Mouse (Mus musculus): Measurements from ENCODE around the gene Fank1. TPM values are rescaled to one million over a fixed set of nuclear protein-coding genes. Genes with fewer than 3 reads are reported as not detected.

The Fank1 gene
- total and polyA plus RNA-seq, 3 experiments: 0.10 TPM; not detected in 2

DNA sequence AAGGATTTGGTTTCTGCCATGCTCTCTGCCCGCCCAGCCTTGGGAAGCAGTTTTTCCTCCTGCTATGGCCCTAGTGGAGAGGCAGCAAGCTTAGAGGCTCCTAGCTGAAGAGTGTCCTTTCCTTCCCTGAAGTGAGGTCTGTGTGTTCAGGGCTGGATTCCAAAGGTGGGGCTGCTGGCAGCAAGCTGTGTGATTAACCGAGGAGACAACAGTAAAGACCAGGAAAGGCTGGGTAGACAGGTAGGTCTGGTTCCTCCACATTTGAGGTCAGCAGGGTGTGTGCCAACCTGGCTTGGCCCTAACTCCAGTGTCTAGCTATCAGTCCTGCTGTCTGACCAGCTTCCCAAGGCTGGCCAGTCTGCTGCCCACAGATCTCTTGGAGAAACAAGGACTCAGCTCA is 18.1 kb downstream of the Fank1 start:
- Histone ChIP-seq H3K4me1 (ENCODE audit: control insufficient read depth, insufficient read depth, low read length) (peaks cover 2% of the 10 kb centered on the region; the same call in 1 of the 2 replicates), H3K4me3 (no peak overlapping the region), H3K27ac (no peak overlapping the region), H3K9ac (ENCODE audit: low read depth, low read length) (no peak overlapping the region), H3K36me3 (ENCODE audit: control insufficient read depth, insufficient read depth, low read length) (no peaks in the 10 kb centered on the region), H3K79me2 (replicated peaks; ENCODE audit: control insufficient read depth, insufficient read depth, low read length) (no peaks in the 10 kb centered on the region), H3K27me3 (ENCODE audit: control insufficient read depth, insufficient read depth, low read length) (no peaks in the 10 kb centered on the region)
- intact Hi-C loops (cut with DNase I): no loop called here
- no peak for DNase-seq
- no peak for TF ChIP-seq POLR2A (IDR thresholded peaks at IDR 0.05; ENCODE audit: insufficient read depth, low read depth, low read length)
- 82% methylated on average over 2 of the region's 2 CpGs for WGBS

DNA sequence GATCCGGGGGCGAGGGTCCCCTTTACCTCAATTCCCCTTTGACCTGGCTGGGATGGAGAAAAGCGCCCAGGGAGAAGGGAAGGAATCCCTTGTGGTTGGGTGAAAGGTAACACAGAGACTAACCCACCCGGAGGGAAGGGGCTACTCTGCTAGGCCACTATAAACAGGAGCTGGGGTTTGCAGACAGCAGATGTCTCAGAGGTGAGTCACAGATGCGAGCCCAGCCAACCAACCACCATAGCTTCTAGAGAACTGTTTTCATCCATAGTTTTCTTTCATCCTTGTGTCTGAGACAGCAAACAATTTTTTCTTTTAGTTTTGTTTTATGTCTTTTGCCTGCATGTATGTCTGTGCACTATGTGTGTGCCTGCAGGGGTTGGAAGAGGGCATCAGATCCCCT is 23.3 kb downstream of the Fank1 start:
- no peak overlapping the region for H3K4me3 ChIP-seq
- no peaks in the 10 kb centered on the region for H3K79me2 ChIP-seq (replicated peaks; ENCODE audit: control insufficient read depth, insufficient read depth, low read length)
- H3K27me3 ChIP-seq (ENCODE audit: control insufficient read depth, insufficient read depth, low read length): no peaks in the 10 kb centered on the region
- intact Hi-C loops (cut with DNase I): loop anchor here (10.0 kb wide), 1 partner anchor 1685 kb away; no protein-coding TSS in a partner anchor
- no peak overlapping the region for H3K27ac ChIP-seq
- TF ChIP-seq POLR2A (IDR thresholded peaks at IDR 0.05; ENCODE audit: insufficient read depth, low read depth, low read length): no peak
- TF ChIP-seq CTCF (IDR thresholded peaks at IDR 0.05): no peak
- no peak for TF ChIP-seq EP300 (IDR thresholded peaks at IDR 0.05; ENCODE audit: insufficient read depth, low read depth, low read length)
- DNase-seq: no peak
- H3K4me1 ChIP-seq (ENCODE audit: control insufficient read depth, insufficient read depth, low read length): no peaks in the 10 kb centered on the region
- H3K9ac ChIP-seq (ENCODE audit: low read depth, low read length): no peak overlapping the region
- WGBS: 77% methylated on average over 5 of the region's 5 CpGs
- H3K36me3 ChIP-seq (ENCODE audit: control insufficient read depth, insufficient read depth, low read length): no peaks in the 10 kb centered on the region

GRCm38 (mm10) chr7:133801823-133802222 is 25.2 kb downstream of the Fank1 start:
- H3K27me3 ChIP-seq (ENCODE audit: control insufficient read depth, insufficient read depth, low read length): no peaks in the 10 kb centered on the region

GRCm38 (mm10) chr7:133805614-133806175 is 29.0 kb downstream of the Fank1 start:
- H3K4me1 ChIP-seq (ENCODE audit: control insufficient read depth, insufficient read depth, low read length): no peaks in the 10 kb centered on the region
- no peaks in the 10 kb centered on the region for H3K36me3 ChIP-seq (ENCODE audit: control insufficient read depth, insufficient read depth, low read length)
- no peak overlapping the region for H3K4me3 ChIP-seq
- intact Hi-C loops (cut with DNase I): loop anchor here (2.0 to 10.0 kb wide), 3 partner anchors 543 to 1679 kb away; no protein-coding TSS in a partner anchor
- no peak overlapping the region for H3K9ac ChIP-seq (ENCODE audit: low read depth, low read length)
- TF ChIP-seq POLR2A (IDR thresholded peaks at IDR 0.05; ENCODE audit: insufficient read depth, low read depth, low read length): no peak
- TF ChIP-seq CTCF (IDR thresholded peaks at IDR 0.05): peak; percentile 82
- 0 out of 2 replicates have a peak, but pooled peaks have one; percentile 30 for TF ChIP-seq EP300 (IDR thresholded peaks at IDR 0.05; ENCODE audit: insufficient read depth, low read depth, low read length)
- H3K27me3 ChIP-seq (ENCODE audit: control insufficient read depth, insufficient read depth, low read length): no peaks in the 10 kb centered on the region
- no peaks in the 10 kb centered on the region for H3K79me2 ChIP-seq (replicated peaks; ENCODE audit: control insufficient read depth, insufficient read depth, low read length)
- 41% methylated on average over 7 of the region's 7 CpGs for WGBS
- H3K27ac ChIP-seq: no peak overlapping the region
- peak; percentile 28 to 56 for DNase-seq

More at GRCm38 (mm10) chr7:133801823-133802222, 25.2 kb downstream of the Fank1 start:
- no peaks in the 10 kb centered on the region for H3K36me3 ChIP-seq (ENCODE audit: control insufficient read depth, insufficient read depth, low read length)
- H3K4me1 ChIP-seq (ENCODE audit: control insufficient read depth, insufficient read depth, low read length): no peaks in the 10 kb centered on the region
- no peaks in the 10 kb centered on the region for H3K79me2 ChIP-seq (replicated peaks; ENCODE audit: control insufficient read depth, insufficient read depth, low read length)
- DNase-seq: no peak
- no peak overlapping the region for H3K4me3 ChIP-seq
- TF ChIP-seq POLR2A (IDR thresholded peaks at IDR 0.05; ENCODE audit: insufficient read depth, low read depth, low read length) (no peak), EP300 (IDR thresholded peaks at IDR 0.05; ENCODE audit: insufficient read depth, low read depth, low read length) (no peak), CTCF (IDR thresholded peaks at IDR 0.05) (no peak)
- 24% methylated on average over 6 of the region's 6 CpGs for WGBS
- intact Hi-C loops (cut with DNase I): loop anchor here (10.0 kb wide), 1 partner anchor 1683 kb away; no protein-coding TSS in a partner anchor
- no peak overlapping the region for H3K9ac ChIP-seq (ENCODE audit: low read depth, low read length)
- no peak overlapping the region for H3K27ac ChIP-seq

DNA sequence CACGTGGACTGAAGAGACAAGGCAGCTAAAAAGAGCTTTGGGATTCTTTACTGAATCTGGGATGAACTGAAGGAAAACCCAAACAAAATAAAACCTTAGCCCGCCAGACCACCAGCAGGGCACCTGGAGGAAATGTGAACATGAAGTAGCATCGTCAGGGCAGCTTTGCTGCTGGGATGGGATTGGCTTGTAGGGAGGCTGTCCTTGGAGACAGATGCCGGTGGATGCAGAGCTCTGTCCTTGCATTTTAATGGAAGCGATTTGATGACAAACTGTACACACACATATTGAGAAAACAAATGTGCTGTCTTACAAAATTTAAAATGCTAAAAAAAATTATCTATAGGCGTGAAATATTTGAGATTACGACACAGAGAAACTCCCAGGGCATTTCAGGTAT is 36.3 kb downstream of the Fank1 start:
- 73% methylated on average over 7 of the region's 7 CpGs for WGBS
- H3K27me3 ChIP-seq (ENCODE audit: control insufficient read depth, insufficient read depth, low read length): no peaks in the 10 kb centered on the region
- DNase-seq: no peak
- H3K79me2 ChIP-seq (replicated peaks; ENCODE audit: control insufficient read depth, insufficient read depth, low read length): no peaks in the 10 kb centered on the region
- H3K4me3 ChIP-seq: no peak overlapping the region
- no peak overlapping the region for H3K27ac ChIP-seq
- TF ChIP-seq CTCF (IDR thresholded peaks at IDR 0.05) (no peak), EP300 (IDR thresholded peaks at IDR 0.05; ENCODE audit: insufficient read depth, low read depth, low read length) (no peak), POLR2A (IDR thresholded peaks at IDR 0.05; ENCODE audit: insufficient read depth, low read depth, low read length) (no peak)
- H3K4me1 ChIP-seq (ENCODE audit: control insufficient read depth, insufficient read depth, low read length): no peaks in the 10 kb centered on the region
- intact Hi-C loops (cut with DNase I): no loop called here
- no peak overlapping the region for H3K9ac ChIP-seq (ENCODE audit: low read depth, low read length)
- no peaks in the 10 kb centered on the region for H3K36me3 ChIP-seq (ENCODE audit: control insufficient read depth, insufficient read depth, low read length)

DNA sequence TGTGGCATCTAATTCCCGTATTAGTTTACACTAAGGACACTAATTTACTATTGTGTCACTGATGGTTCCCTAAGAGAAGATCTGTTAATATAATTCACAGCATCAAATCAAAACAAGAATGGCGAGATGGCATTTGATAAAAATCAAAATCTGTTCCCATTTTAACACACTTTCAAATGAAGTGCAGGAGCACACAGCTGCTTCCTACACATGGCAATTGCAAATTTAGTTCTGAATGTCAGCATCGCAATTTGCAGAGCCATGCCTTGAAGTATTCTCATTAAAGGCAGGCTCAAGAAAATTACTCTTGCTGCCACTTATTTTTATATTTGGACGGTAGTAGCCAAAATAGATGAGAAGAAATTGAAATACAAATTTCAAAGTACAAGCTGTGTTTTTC is 36.7 kb downstream of the Fank1 start:
- Histone ChIP-seq H3K9ac (ENCODE audit: low read depth, low read length) (no peak overlapping the region), H3K36me3 (ENCODE audit: control insufficient read depth, insufficient read depth, low read length) (no peaks in the 10 kb centered on the region), H3K27ac (no peak overlapping the region), H3K79me2 (replicated peaks; ENCODE audit: control insufficient read depth, insufficient read depth, low read length) (no peaks in the 10 kb centered on the region), H3K4me1 (ENCODE audit: control insufficient read depth, insufficient read depth, low read length) (no peaks in the 10 kb centered on the region), H3K27me3 (ENCODE audit: control insufficient read depth, insufficient read depth, low read length) (no peaks in the 10 kb centered on the region), H3K4me3 (no peak overlapping the region)
- WGBS: 79% methylated on average over 4 of the region's 4 CpGs
- intact Hi-C loops (cut with DNase I): no loop called here
- TF ChIP-seq POLR2A (IDR thresholded peaks at IDR 0.05; ENCODE audit: insufficient read depth, low read depth, low read length) (no peak), EP300 (IDR thresholded peaks at IDR 0.05; ENCODE audit: insufficient read depth, low read depth, low read length) (no peak), CTCF (IDR thresholded peaks at IDR 0.05) (no peak)
- DNase-seq: no peak
